Mouse (Mus musculus): ENCODE data around the gene Prkce. TPM values are rescaled to one million over a fixed set of nuclear protein-coding genes. Genes with fewer than 3 reads are reported as not detected.
A peak's percentile ranks its signal among the peaks of the same experiment; 100 is the strongest.

Prkce gene
- polyA plus RNA-seq, 1 experiment from 2014 or later = 9.0 TPM

- no peak for ATAC-seq (ENCODE audit: insufficient number of reproducible peaks, insufficient read depth, low FRiP score, low TSS enrichment, low read depth)
- Histone ChIP-seq H3K4me1 (no peaks in the 10 kb centered on the region), H3K36me3 (no peaks in the 10 kb centered on the region), H3K4me2 (no peak overlapping the region), H3K9ac (no peak overlapping the region), H3K27me3 (no peaks in the 10 kb centered on the region), H3K9me3 (no peaks in the 10 kb centered on the region; the same call in 1 of the 2 replicates), H3K4me3 (no peak overlapping the region), H3K27ac (no peak overlapping the region)
- WGBS = 63% methylated on average over 2 of the region's 2 CpGs
Observed at GRCm38 (mm10) chr17:86434781-86435180, 267.2 kb downstream of the Prkce start.

GRCm38 (mm10) chr17:86435570-86435969 is 268.0 kb downstream of the Prkce start:
- H3K4me1 ChIP-seq = no peaks in the 10 kb centered on the region
- no peaks in the 10 kb centered on the region for H3K27me3 ChIP-seq
- WGBS = 93% methylated on average over 1 of the region's 1 CpGs
- no peaks in the 10 kb centered on the region; the same call in 1 of the 2 replicates for H3K9me3 ChIP-seq
- H3K36me3 ChIP-seq = no peaks in the 10 kb centered on the region
- no peak for ATAC-seq (ENCODE audit: insufficient number of reproducible peaks, insufficient read depth, low FRiP score, low TSS enrichment, low read depth)
- H3K9ac ChIP-seq = no peak overlapping the region
- no peak overlapping the region for H3K27ac ChIP-seq
- no peak overlapping the region for H3K4me3 ChIP-seq
- H3K4me2 ChIP-seq = no peak overlapping the region

DNA sequence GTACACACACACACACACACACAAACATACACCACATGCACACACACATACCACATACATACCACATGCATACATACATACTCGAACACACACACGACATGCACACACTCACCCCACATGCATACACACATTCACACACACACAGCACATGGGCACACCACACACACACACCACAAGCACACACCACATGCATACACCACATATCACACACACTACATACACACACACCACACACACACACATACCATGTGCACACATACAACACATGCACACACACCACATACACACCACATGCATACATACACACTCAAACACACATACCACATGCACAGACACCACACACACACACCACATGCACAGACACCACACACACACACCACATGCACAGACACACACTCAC is 268.4 kb downstream of the Prkce start:
- Histone ChIP-seq H3K9me3 (no peaks in the 10 kb centered on the region; the same call in 1 of the 2 replicates), H3K9ac (no peak overlapping the region), H3K4me2 (no peak overlapping the region), H3K4me3 (no peak overlapping the region), H3K36me3 (no peaks in the 10 kb centered on the region), H3K27ac (no peak overlapping the region), H3K4me1 (no peaks in the 10 kb centered on the region), H3K27me3 (no peaks in the 10 kb centered on the region)
- 87% methylated on average over 2 of the region's 2 CpGs for WGBS
- no peak for ATAC-seq (ENCODE audit: insufficient number of reproducible peaks, insufficient read depth, low FRiP score, low TSS enrichment, low read depth)

DNA sequence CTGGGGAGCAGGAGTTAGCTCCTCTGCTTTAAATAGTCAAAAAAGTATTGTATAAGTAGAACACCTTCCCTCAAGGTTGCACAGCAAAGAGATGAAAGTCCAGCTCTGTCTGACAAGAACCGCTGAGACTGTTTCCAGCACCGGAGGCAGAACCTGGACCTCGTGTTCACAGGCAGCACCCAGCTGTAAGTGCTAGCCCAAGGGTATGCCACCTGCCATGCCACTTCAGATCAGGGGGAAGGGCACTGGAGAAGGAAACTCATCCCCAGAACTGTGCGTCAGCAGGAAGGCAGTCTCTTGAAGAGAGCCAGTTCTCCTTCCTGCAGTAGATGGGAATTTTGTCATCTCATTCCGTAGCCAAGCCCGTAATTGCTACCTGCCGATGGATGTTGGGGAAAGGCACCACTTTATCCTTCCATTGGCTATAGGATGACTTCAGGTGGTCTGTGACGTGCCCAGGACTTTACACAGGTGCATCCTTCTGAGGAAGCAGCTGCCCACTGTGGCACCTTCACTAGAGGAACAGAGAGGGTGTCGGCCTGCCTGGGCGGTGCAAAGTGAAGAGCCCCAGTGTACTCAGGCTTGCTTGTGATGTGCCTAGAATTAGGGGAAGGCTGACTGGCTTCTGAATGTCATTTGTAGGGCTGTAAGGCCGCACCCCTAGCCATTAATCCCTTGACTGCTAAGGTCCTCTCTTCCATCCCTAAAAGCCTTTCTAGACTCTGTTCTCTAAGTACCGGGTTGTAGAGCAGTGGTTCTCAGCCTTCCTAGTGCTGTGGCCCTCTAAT is 269.2 kb downstream of the Prkce start:
- no peaks in the 10 kb centered on the region for H3K4me1 ChIP-seq
- H3K4me2 ChIP-seq = no peak overlapping the region
- no peak overlapping the region for H3K27ac ChIP-seq
- ATAC-seq (ENCODE audit: insufficient number of reproducible peaks, insufficient read depth, low FRiP score, low TSS enrichment, low read depth) = no peak
- no peaks in the 10 kb centered on the region for H3K36me3 ChIP-seq
- H3K9ac ChIP-seq = no peak overlapping the region
- no peaks in the 10 kb centered on the region for H3K27me3 ChIP-seq
- 86% methylated on average over 12 of the region's 12 CpGs for WGBS
- H3K9me3 ChIP-seq = no peaks in the 10 kb centered on the region; the same call in 1 of the 2 replicates
- no peak overlapping the region for H3K4me3 ChIP-seq

DNA sequence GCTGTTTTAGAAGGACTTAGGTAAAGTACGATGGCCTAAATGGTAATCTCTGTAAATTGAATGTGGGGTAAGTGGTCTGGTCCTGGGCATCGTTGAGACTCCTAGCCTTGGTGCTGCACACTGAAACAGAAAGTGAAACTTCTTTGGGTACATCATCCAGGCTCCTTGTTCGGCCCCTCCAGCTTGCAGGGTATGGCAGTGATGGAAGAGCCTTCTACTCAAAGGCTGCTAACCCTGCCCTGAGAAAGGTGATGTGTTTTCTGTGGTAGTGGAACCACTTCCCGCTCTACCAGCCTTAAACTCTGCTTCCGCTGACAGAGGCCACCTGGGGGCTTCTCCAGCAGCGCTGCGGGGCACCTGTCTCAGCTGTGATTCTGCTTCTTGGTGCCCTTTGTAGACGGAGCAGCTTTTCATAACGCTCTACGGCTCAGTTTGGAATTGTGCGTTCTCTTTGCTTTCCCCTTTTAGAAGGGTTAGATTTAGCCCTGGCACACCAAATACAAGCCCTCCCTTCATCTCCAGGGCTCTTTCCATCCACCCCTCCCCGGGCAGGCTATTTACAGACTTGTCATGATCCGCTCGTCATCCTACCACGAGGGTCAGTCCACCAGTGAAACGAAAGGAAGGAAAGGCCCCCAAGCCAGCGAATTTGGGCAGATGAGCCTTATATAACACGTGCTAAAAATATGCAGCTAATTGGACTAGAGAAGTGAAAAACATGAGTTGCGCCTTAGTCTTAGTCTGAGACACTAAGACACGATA is 270.1 kb downstream of the Prkce start:
- Histone ChIP-seq H3K9ac (no peak overlapping the region), H3K4me3 (no peak overlapping the region), H3K4me2 (no peak overlapping the region), H3K27me3 (no peaks in the 10 kb centered on the region), H3K36me3 (no peaks in the 10 kb centered on the region), H3K4me1 (no peaks in the 10 kb centered on the region), H3K9me3 (no peaks in the 10 kb centered on the region; the same call in 1 of the 2 replicates), H3K27ac (no peak overlapping the region)
- 73% methylated on average over 20 of the region's 20 CpGs for WGBS
- ATAC-seq (ENCODE audit: insufficient number of reproducible peaks, insufficient read depth, low FRiP score, low TSS enrichment, low read depth) = no peak

GRCm38 (mm10) chr17:86438278-86438661 is 270.7 kb downstream of the Prkce start:
- no peak for ATAC-seq (ENCODE audit: insufficient number of reproducible peaks, insufficient read depth, low FRiP score, low TSS enrichment, low read depth)
- no peak overlapping the region for H3K4me2 ChIP-seq
- no peaks in the 10 kb centered on the region for H3K27me3 ChIP-seq
- no peaks in the 10 kb centered on the region for H3K4me1 ChIP-seq
- no peak overlapping the region for H3K27ac ChIP-seq
- WGBS = 91% methylated on average over 3 of the region's 3 CpGs
- no peaks in the 10 kb centered on the region; the same call in 1 of the 2 replicates for H3K9me3 ChIP-seq
- no peak overlapping the region for H3K9ac ChIP-seq
- H3K36me3 ChIP-seq = no peaks in the 10 kb centered on the region
- no peak overlapping the region for H3K4me3 ChIP-seq

GRCm38 (mm10) chr17:86438763-86439162 is 271.2 kb downstream of the Prkce start:
- ATAC-seq (ENCODE audit: insufficient number of reproducible peaks, insufficient read depth, low FRiP score, low TSS enrichment, low read depth) = no peak
- H3K4me1 ChIP-seq = no peaks in the 10 kb centered on the region
- no peak overlapping the region for H3K4me2 ChIP-seq
- no peak overlapping the region for H3K27ac ChIP-seq
- no peaks in the 10 kb centered on the region for H3K27me3 ChIP-seq
- H3K4me3 ChIP-seq = no peak overlapping the region
- no peak overlapping the region for H3K9ac ChIP-seq
- no peaks in the 10 kb centered on the region for H3K9me3 ChIP-seq
- H3K36me3 ChIP-seq = no peaks in the 10 kb centered on the region
- 87% methylated on average over 5 of the region's 5 CpGs for WGBS

GRCm38 (mm10) chr17:86441098-86441497 is 273.5 kb downstream of the Prkce start:
- no peaks in the 10 kb centered on the region for H3K27me3 ChIP-seq
- WGBS = 92% methylated on average over 7 of the region's 7 CpGs

DNA sequence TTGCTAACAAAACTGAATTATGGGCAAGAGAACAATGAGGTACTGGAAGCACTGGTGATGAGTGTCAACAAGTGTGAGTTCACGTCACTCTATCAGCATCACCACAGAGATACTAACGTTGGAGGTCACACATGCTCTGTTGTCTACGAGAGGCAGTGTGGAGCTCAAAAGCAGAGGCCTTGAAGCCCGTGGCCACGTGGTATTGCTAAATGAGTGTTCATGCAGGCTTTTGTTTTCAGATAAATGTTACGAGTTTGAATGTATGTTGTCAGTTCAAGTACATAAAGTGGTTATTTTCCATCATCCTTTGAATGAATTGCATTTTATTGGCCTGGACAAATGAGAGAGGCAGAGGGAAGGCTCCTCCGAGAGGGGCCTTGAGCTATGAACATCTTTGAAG is 276.3 kb downstream of the Prkce start:
- Histone ChIP-seq H3K4me1 (peaks cover 17% of the 10 kb centered on the region), H3K9ac (no peak overlapping the region), H3K36me3 (no peaks in the 10 kb centered on the region), H3K9me3 (peaks cover 7% of the 10 kb centered on the region), H3K27me3 (no peaks in the 10 kb centered on the region), H3K27ac (no peak overlapping the region), H3K4me2 (no peak overlapping the region), H3K4me3 (no peak overlapping the region)
- no peak for ATAC-seq (ENCODE audit: insufficient number of reproducible peaks, insufficient read depth, low FRiP score, low TSS enrichment, low read depth)
- WGBS = 79% methylated on average over 7 of the region's 7 CpGs

More at GRCm38 (mm10) chr17:86441098-86441497, 273.5 kb downstream of the Prkce start:
- H3K9ac ChIP-seq = no peak overlapping the region
- no peak overlapping the region for H3K27ac ChIP-seq
- no peak for ATAC-seq (ENCODE audit: insufficient number of reproducible peaks, insufficient read depth, low FRiP score, low TSS enrichment, low read depth)
- no peaks in the 10 kb centered on the region for H3K9me3 ChIP-seq
- no peaks in the 10 kb centered on the region for H3K36me3 ChIP-seq
- no peak overlapping the region for H3K4me3 ChIP-seq
- H3K4me2 ChIP-seq = no peak overlapping the region
- peaks cover 14% of the 10 kb centered on the region for H3K4me1 ChIP-seq

GRCm38 (mm10) chr17:86444578-86445419 is 277.2 kb downstream of the Prkce start:
- 0 out of 2 replicates have a peak overlapping the region, but pooled peaks have one; percentile 21 for H3K9ac ChIP-seq
- peaks cover 17% of the 10 kb centered on the region for H3K4me1 ChIP-seq
- WGBS = 34% methylated on average over 15 of the region's 15 CpGs
- H3K9me3 ChIP-seq = peaks cover 7% of the 10 kb centered on the region
- H3K4me3 ChIP-seq = no peak overlapping the region
- no peaks in the 10 kb centered on the region for H3K27me3 ChIP-seq
- no peaks in the 10 kb centered on the region for H3K36me3 ChIP-seq
- peak overlapping the region; percentile 68 for H3K27ac ChIP-seq
- peak overlapping the region; percentile 43 for H3K4me2 ChIP-seq
- ATAC-seq (ENCODE audit: insufficient number of reproducible peaks, insufficient read depth, low FRiP score, low TSS enrichment, low read depth) = peak; percentile 76

DNA sequence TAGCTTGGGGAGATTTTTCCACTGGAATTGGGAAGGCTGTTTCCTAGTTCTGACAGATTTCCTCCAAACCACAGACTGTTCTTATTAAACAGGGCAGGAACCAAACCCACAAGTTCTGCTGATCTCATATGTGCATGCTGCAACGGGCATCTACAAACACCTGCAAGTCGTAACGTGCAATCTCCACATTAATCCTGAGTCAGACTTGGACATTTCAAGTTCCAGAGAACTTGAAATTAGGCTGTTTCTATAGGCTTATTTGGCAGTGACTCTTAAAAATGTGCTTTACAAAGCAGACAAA is 277.8 kb downstream of the Prkce start:
- Histone ChIP-seq H3K9ac (no peak overlapping the region), H3K4me2 (peak overlapping the region; percentile 43), H3K27ac (peak overlapping the region; percentile 68; the same call in 1 of the 2 replicates), H3K9me3 (peaks cover 7% of the 10 kb centered on the region), H3K4me1 (peaks cover 17% of the 10 kb centered on the region), H3K4me3 (no peak overlapping the region), H3K36me3 (no peaks in the 10 kb centered on the region), H3K27me3 (no peaks in the 10 kb centered on the region)
- ATAC-seq (ENCODE audit: insufficient number of reproducible peaks, insufficient read depth, low FRiP score, low TSS enrichment, low read depth) = no peak
- WGBS = 23% methylated on average over 3 of the region's 3 CpGs

Data from embryonic facial prominence, embryonic 13.5 days (tissue).